Mouse (Mus musculus) heart, adult 2 months (tissue): ENCODE measurements at regions not wholly inside any gene's neighbourhood (a gene's known extent, or its start where the extent isn't known, plus 50 kb on each side); places are given as distances from the start of the nearest gene placed in this dataset.

Experiments
- DNase-seq, 2 experiments: peaks; one replicate each; pipeline ENCODE4 v3.0.0; 2021
- H3K27ac ChIP-seq: fragments of 200-600 bp; 2 replicates; pipeline ENCODE4 v1.8.1; 2022
- H3K27me3 ChIP-seq: fragments of 200-500 bp; 2 replicates; pipeline ENCODE4 v1.6.1; 2012; ENCODE audit warnings: mild to moderate bottlenecking, low read length, inconsistent platforms, mixed read lengths; ENCODE audit not compliant: control insufficient read depth, insufficient read depth
- H3K36me3 ChIP-seq: fragments of 200-500 bp; 2 replicates; pipeline ENCODE4 v1.6.1; 2012; ENCODE audit warnings: low read length, inconsistent platforms; ENCODE audit not compliant: control insufficient read depth, insufficient read depth
- H3K4me1 ChIP-seq: fragments of 200-500 bp; 2 replicates; pipeline ENCODE4 v1.6.1; 2011; ENCODE audit warnings: low read length; ENCODE audit not compliant: control insufficient read depth, insufficient read depth
- H3K4me3 ChIP-seq: fragments of 200-600 bp; 2 replicates; pipeline ENCODE4 v1.8.1; 2022
- H3K79me2 ChIP-seq: fragments of 200-500 bp; replicated peaks from 2 replicates; pipeline ENCODE4 v1.6.1; 2012; ENCODE audit warnings: mild to moderate bottlenecking, inconsistent platforms, low read length, moderate library complexity, mixed read lengths; ENCODE audit not compliant: control insufficient read depth, insufficient read depth
- H3K9ac ChIP-seq: fragments of 200-500 bp; 2 replicates; pipeline ENCODE4 v1.6.1; 2012; ENCODE audit warnings: low read depth, mild to moderate bottlenecking, control low read depth, inconsistent platforms, low read length, mixed read lengths
- CTCF ChIP-seq: fragments of 200-600 bp; IDR thresholded peaks from 2 replicates; pipeline ENCODE4 v1.8.1; 2022; ENCODE audit warnings: antibody characterized with exemption, mild to moderate bottlenecking, moderate library complexity
- EP300 ChIP-seq: fragments of 200-500 bp; IDR thresholded peaks from 2 replicates; pipeline ENCODE4 v1.6.1; 2011; ENCODE audit warnings: low read depth, low read length, control low read depth; ENCODE audit not compliant: insufficient read depth
- POLR2A ChIP-seq: fragments of 200-500 bp; IDR thresholded peaks from 2 replicates; pipeline ENCODE4 v1.6.1; 2011; ENCODE audit warnings: mild to moderate bottlenecking, low read depth, low read length, control low read depth; ENCODE audit not compliant: insufficient read depth
- WGBS: fragments of 180-500 bp; shearing (Covaris S2); methylation state at CpG from one replicate; pipeline ENCODE4 v1.1.7; 2018; 5-methylcytosine and 5-hydroxymethylcytosine counted together
- intact Hi-C: fragments of 180-260 bp; cut with DNase I; formaldehyde crosslinking; loops from one replicate; pipeline ENCODE4 v1.15.1; 2025

GRCm38 (mm10) chr4:150707725-150708571 lies 56.0 kb upstream of the Slc45a1 start:
- no peak for DNase-seq
- whole genome bisulfite sequencing, result 60% methylated on average over 20 of the region's 20 CpGs
- Histone ChIP-seq H3K79me2 (no peaks in the 10 kb centered on the region), H3K4me3 (no peak overlapping the region), H3K4me1 (peaks cover 13% of the 10 kb centered on the region), H3K27me3 (no peaks in the 10 kb centered on the region), H3K27ac (peak overlapping the region; percentile 75), H3K9ac (no peak overlapping the region; the same call in 1 of the 2 replicates), H3K36me3 (no peaks in the 10 kb centered on the region)
- TF ChIP-seq POLR2A (no peak), CTCF (no peak), EP300 (no peak)
- intact Hi-C loops, result no loop called here

DNA sequence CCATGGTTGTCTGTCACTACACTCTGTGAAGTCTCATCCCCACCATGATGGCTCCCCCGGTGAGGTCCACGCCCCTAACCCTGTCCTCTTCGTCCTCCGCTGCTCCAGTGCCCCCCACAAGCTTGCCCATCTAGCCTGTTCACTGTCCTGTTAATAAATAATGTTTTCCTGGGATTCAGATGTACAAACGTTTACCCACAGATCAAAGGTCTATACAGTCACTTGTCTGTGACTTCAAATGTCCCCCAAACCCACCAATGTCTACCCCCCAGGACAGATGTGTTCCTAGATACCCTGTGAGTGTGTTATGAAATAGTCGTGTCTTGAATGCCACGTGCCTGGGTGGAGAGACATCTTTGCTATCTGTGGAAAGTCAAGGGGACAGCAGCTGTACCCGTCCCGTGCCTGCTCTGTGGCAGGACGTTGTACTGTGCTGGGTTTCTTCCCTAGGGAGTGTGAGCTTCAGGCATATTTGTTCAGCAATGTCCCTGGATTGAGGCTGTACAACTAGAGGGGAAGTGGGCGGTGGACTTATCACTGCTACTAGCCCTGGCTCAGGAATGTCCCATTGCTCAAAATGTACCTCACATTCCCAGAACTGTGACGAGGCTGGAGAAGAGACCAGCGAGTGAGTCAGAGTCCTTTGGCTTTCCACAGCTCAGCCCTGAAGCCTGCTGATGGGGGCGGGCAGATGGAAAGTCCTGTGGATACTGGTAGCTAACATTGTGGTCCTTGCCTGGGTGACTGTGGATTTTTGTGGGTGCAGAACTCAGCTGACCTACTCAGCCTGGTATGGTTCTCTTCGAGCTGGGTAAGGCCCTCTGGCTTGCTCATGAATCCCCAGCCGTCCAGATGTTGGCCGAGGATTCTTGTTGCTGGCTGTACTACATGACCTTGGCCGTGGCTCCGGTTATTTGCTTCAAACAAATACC lies 55.1 kb upstream of the Slc45a1 start:
- peak overlapping the region; percentile 75 for H3K27ac ChIP-seq
- TF ChIP-seq EP300, result peak; percentile 72; the same call in 1 of the 2 replicates
- no peak for TF ChIP-seq CTCF
- peak; percentile 18; the same call in 1 of the 2 replicates for TF ChIP-seq POLR2A
- WGBS, result 39% methylated on average over 19 of the region's 19 CpGs
- intact Hi-C loops, result no loop called here
- no peaks in the 10 kb centered on the region for H3K36me3 ChIP-seq
- H3K4me1 ChIP-seq, result peaks cover 10% of the 10 kb centered on the region
- H3K79me2 ChIP-seq, result no peaks in the 10 kb centered on the region
- H3K4me3 ChIP-seq, result no peak overlapping the region
- H3K27me3 ChIP-seq, result no peaks in the 10 kb centered on the region
- DNase-seq, result peak; percentile 70 to 83
- H3K9ac ChIP-seq, result no peak overlapping the region; the same call in 1 of the 2 replicates

GRCm38 (mm10) chr4:150706291-150706690 lies 54.3 kb upstream of the Slc45a1 start:
- Histone ChIP-seq H3K9ac (no peak overlapping the region), H3K4me1 (peaks cover 10% of the 10 kb centered on the region), H3K27ac (peak overlapping the region; percentile 75; the same call in 1 of the 2 replicates), H3K27me3 (no peaks in the 10 kb centered on the region), H3K4me3 (no peak overlapping the region), H3K36me3 (no peaks in the 10 kb centered on the region), H3K79me2 (no peaks in the 10 kb centered on the region)
- TF ChIP-seq CTCF (no peak), POLR2A (no peak), EP300 (no peak)
- DNase-seq, result no peak
- WGBS, result 93% methylated on average over 7 of the region's 7 CpGs
- intact Hi-C loops, result no loop called here

DNA sequence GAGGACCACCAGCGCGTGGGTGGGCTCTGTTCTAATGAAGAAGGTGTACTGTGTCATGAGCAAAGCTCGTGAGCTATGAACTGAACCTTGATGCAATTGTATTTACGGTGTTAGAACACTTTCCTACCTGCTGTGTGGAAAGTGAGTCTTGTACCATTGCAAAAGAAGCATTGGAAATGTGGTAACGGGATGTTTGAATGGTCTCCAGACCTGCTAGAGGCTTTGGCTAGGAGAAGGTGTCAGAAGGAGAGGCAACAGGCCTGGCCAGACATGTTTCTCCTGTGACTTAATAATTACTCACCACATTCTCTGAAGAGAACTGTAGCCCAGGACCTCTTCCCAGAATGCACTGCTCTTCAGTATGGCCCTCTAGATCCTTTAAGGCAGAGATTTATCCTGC lies 51.3 kb upstream of the Slc45a1 start:
- Histone ChIP-seq H3K4me3 (no peak overlapping the region), H3K4me1 (peaks cover 10% of the 10 kb centered on the region), H3K79me2 (no peaks in the 10 kb centered on the region), H3K27ac (no peak overlapping the region), H3K9ac (no peak overlapping the region), H3K27me3 (no peaks in the 10 kb centered on the region), H3K36me3 (no peaks in the 10 kb centered on the region)
- intact Hi-C loops, result no loop called here
- 90% methylated on average over 5 of the region's 5 CpGs for WGBS
- no peak for TF ChIP-seq EP300
- TF ChIP-seq CTCF, result no peak
- no peak for TF ChIP-seq POLR2A
- no peak for DNase-seq
